22 mouse cellular contexts compared by ENCODE assay signal in the genomic region with DNA sequence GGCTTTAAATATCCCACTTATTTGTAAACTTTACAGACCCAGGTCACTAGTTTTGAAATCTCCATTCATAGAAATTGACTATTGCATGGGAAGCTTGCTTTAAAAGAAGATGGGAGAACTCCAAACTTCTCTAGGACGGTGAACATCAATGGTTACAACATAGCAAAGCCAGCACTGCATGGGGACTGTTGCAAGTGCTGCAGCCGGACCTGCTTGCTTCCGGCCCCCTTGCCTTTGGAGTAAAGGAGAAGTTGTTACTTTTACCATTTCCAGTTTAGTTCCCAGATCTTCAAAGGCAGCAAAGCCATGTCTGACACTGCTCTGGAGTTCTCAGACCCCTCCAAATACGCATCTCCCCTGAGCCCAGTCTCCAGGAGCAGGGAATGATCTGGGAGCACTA.
DNase-seq lines count a peak whose midpoint lies in the region; ATAC-seq lines count a peak whose summit lies in the region.
"Had no signal": no experiment of that assay in that cellular context is flagged by ENCODE, and none has a peak within 500 bp of the region (broad histone marks: within the 10 kb centered on the region; RNA-seq: fewer than 3 reads in every experiment).

No protein-coding gene starts in this region.

- intact Hi-C loops in gastrocnemius, postnatal 36 days (cut with DNase I): loop anchor here (10.0 kb wide), 1 partner anchor 478 kb away; no protein-coding TSS in a partner anchor

- no peaks in the 10 kb centered on the region for H3K9me3 ChIP-seq in liver, embryonic 11.5 days (ENCODE audit: control insufficient read depth, low read length)
- H3K9me3 ChIP-seq in hindbrain, embryonic 15.5 days: no peaks in the 10 kb centered on the region
- no peaks in the 10 kb centered on the region for H3K9me3 ChIP-seq in midbrain, embryonic 14.5 days (ENCODE audit: control insufficient read depth, low read length)
- H3K9me3 ChIP-seq: heart, embryonic 13.5 days; limb, embryonic 15.5 days; neural tube, embryonic 12.5 days had no signal

- 44% methylated on average over 4 of the region's 4 CpGs for WGBS in liver, embryonic 11.5 days
- WGBS in hindbrain, embryonic 15.5 days: 66% methylated on average over 4 of the region's 4 CpGs
- WGBS in midbrain, embryonic 14.5 days: 69% methylated on average over 4 of the region's 4 CpGs

- H3K4me2 ChIP-seq in liver, embryonic 11.5 days: no peak overlapping the region
- no peak overlapping the region for H3K4me2 ChIP-seq in hindbrain, embryonic 15.5 days
- no peak overlapping the region for H3K4me2 ChIP-seq in midbrain, embryonic 14.5 days (ENCODE audit: low read length)
- H3K4me2 ChIP-seq: heart, embryonic 13.5 days; limb, embryonic 15.5 days; neural tube, embryonic 12.5 days had no signal

- H3K27ac ChIP-seq in liver, embryonic 11.5 days (ENCODE audit: low read depth, low read length): no peak overlapping the region
- peak overlapping the region; percentile 36 for H3K27ac ChIP-seq in hindbrain, embryonic 15.5 days (replicated peaks)
- 0 out of 2 replicates have a peak overlapping the region, but pooled peaks have one; percentile 8 for H3K27ac ChIP-seq in midbrain, embryonic 14.5 days (replicated peaks; ENCODE audit: low read depth, low read length)
- H3K27ac ChIP-seq: heart, adult 2 months; heart, embryonic 13.5 days; limb, embryonic 15.5 days; neural tube, embryonic 12.5 days had no signal

- no peaks in the 10 kb centered on the region for H3K36me3 ChIP-seq in liver, embryonic 11.5 days (ENCODE audit: control insufficient read depth, insufficient read depth, low read length)
- H3K36me3 ChIP-seq in hindbrain, embryonic 15.5 days: no peaks in the 10 kb centered on the region
- H3K36me3 ChIP-seq in midbrain, embryonic 14.5 days (ENCODE audit: control insufficient read depth, insufficient read depth, low read length): no peaks in the 10 kb centered on the region
- H3K36me3 ChIP-seq: heart, embryonic 13.5 days; limb, embryonic 15.5 days; neural tube, embryonic 12.5 days had no signal

- no peak overlapping the region for H3K4me3 ChIP-seq in liver, embryonic 11.5 days (ENCODE audit: low read depth, low read length)
- H3K4me3 ChIP-seq in hindbrain, embryonic 15.5 days: no peak overlapping the region
- H3K4me3 ChIP-seq in midbrain, embryonic 14.5 days (replicated peaks; ENCODE audit: low read depth, low read length): no peak overlapping the region
- H3K4me3 ChIP-seq: heart, adult 2 months; heart, embryonic 13.5 days; limb, embryonic 15.5 days; neural tube, embryonic 12.5 days had no signal

- H3K4me1 ChIP-seq in liver, embryonic 11.5 days (replicated peaks; ENCODE audit: control insufficient read depth, insufficient read depth, low read length): no peaks in the 10 kb centered on the region
- H3K4me1 ChIP-seq in hindbrain, embryonic 15.5 days (replicated peaks): peaks cover 52% of the 10 kb centered on the region
- H3K4me1 ChIP-seq in midbrain, embryonic 14.5 days (ENCODE audit: control insufficient read depth, insufficient read depth, low read length): peaks cover 43% of the 10 kb centered on the region

- H3K9ac ChIP-seq in liver, embryonic 11.5 days (ENCODE audit: low read depth, low read length): no peak overlapping the region
- H3K9ac ChIP-seq in hindbrain, embryonic 15.5 days: no peak overlapping the region
- H3K9ac ChIP-seq in midbrain, embryonic 14.5 days (replicated peaks; ENCODE audit: low read length): no peak overlapping the region
- H3K9ac ChIP-seq: heart, embryonic 13.5 days; limb, embryonic 15.5 days; neural tube, embryonic 12.5 days had no signal

- no peak for ATAC-seq in liver, embryonic 11.5 days (replicated peaks; ENCODE audit: low FRiP score)
- ATAC-seq in granulocyte monocyte progenitor cell, adult 5-6 weeks (replicated peaks; ENCODE audit: poor library complexity, severe bottlenecking): peak; percentile 94
- no peak for ATAC-seq in hindbrain, embryonic 15.5 days (ENCODE audit: low FRiP score, low read depth)
- no peak for ATAC-seq in midbrain, embryonic 14.5 days (ENCODE audit: low FRiP score, low TSS enrichment)
- ATAC-seq: forebrain, embryonic 16.5 days had no signal

- H3K27me3 ChIP-seq in liver, embryonic 11.5 days (replicated peaks; ENCODE audit: control insufficient read depth, insufficient read depth, low read length): no peaks in the 10 kb centered on the region
- H3K27me3 ChIP-seq in hindbrain, embryonic 15.5 days: no peaks in the 10 kb centered on the region
- H3K27me3 ChIP-seq in midbrain, embryonic 14.5 days (ENCODE audit: control insufficient read depth, insufficient read depth, low read length): peaks cover 10% of the 10 kb centered on the region; the same call in 1 of the 2 replicates

- DNase-seq in liver: peak; percentile 10
- no peak for DNase-seq in liver, embryonic 11.5 days (ENCODE audit: low spot score)
- DNase-seq in midbrain, embryonic 14.5 days: no peak
- DNase-seq in kidney, adult 8-10 months: no peak
- no peak for DNase-seq in gastrocnemius, postnatal 36 days
- DNase-seq in kidney, postnatal 36 days: no peak
- DNase-seq: gastrocnemius, postnatal 10 days; heart, adult 2 months; heart, postnatal 14 days; kidney, adult 9 months; kidney, postnatal 25 days; layer of hippocampus, postnatal 36 days; lung, postnatal 10 days; right cerebral cortex, postnatal 25 days; spleen, adult 18-20 months; thymus, postnatal 14 days had no signal
